Mouse (Mus musculus) hematopoietic stem cell, adult 5-6 weeks (primary cell): Measurements from ENCODE around the gene Plcl1. TPM values are rescaled to one million over a fixed set of nuclear protein-coding genes. Genes with fewer than 3 reads are reported as not detected.

Experiments used
- ATAC-seq, 2 experiments: fragments of 125-278 bp in 1 of 2; replicated peaks in 1 of 2; 2 replicates each; pipeline ENCODE4 v1.8.0; 2016 to 2017; ENCODE audit warnings: inconsistent platforms in 2 of 2, mild to moderate bottlenecking in 2 of 2, moderate number of reproducible peaks in 2 of 2, low read depth in 1 of 2, moderate TSS enrichment in 1 of 2; ENCODE audit not compliant: low FRiP score in 2 of 2, poor library complexity in 2 of 2, severe bottlenecking in 2 of 2, insufficient read depth in 1 of 2, low TSS enrichment in 1 of 2
- total RNA-seq: library from RNA; stranded (forward); fragments of 172-1452, 232-1000 nt; gene quantifications from 2 replicates; pipeline ENCODE4 v1.2.3, GENCODE M21; 2017

Plcl1 gene
- total RNA-seq, 1 experiment from 2014 or later: 2.6 TPM

- ATAC-seq: no peak
These were observed 299.0 kb downstream of the Plcl1 start for GRCm38 (mm10) chr1:55704707-55705106.

- no peak for ATAC-seq
These were observed 299.5 kb downstream of the Plcl1 start for GRCm38 (mm10) chr1:55705173-55705572.

- no peak for ATAC-seq
These were observed 300.0 kb downstream of the Plcl1 start for GRCm38 (mm10) chr1:55705756-55706155.

GRCm38 (mm10) chr1:55706933-55707332 lies 301.2 kb downstream of the Plcl1 start:
- no peak for ATAC-seq

GRCm38 (mm10) chr1:55717283-55717803 lies 311.6 kb downstream of the Plcl1 start:
- no peak for ATAC-seq

- ATAC-seq: no peak
These were observed 319.7 kb downstream of the Plcl1 start for GRCm38 (mm10) chr1:55725428-55725827.

GRCm38 (mm10) chr1:55729332-55729731 lies 323.6 kb downstream of the Plcl1 start:
- no peak for ATAC-seq

GRCm38 (mm10) chr1:55732951-55733350 lies 327.2 kb downstream of the Plcl1 start:
- no peak for ATAC-seq

GRCm38 (mm10) chr1:55736054-55736740 lies 330.5 kb downstream of the Plcl1 start:
- ATAC-seq: peak; percentile 71 to 75

- no peak for ATAC-seq
These were observed 331.1 kb downstream of the Plcl1 start for GRCm38 (mm10) chr1:55736762-55737288.

GRCm38 (mm10) chr1:55738746-55739365 lies 333.1 kb downstream of the Plcl1 start:
- ATAC-seq: no peak

GRCm38 (mm10) chr1:55741885-55742284 lies 336.2 kb downstream of the Plcl1 start:
- ATAC-seq: no peak

- ATAC-seq: no peak
These were observed 342.8 kb downstream of the Plcl1 start for GRCm38 (mm10) chr1:55748516-55748915.

GRCm38 (mm10) chr1:55749770-55750169 lies 344.0 kb downstream of the Plcl1 start:
- ATAC-seq: no peak

- peak in 1 of 2 experiments; percentile 49; a peak in 2 of 4 replicates for ATAC-seq
These were observed 350.0 kb downstream of the Plcl1 start for GRCm38 (mm10) chr1:55755742-55756141.

GRCm38 (mm10) chr1:55762284-55762683 lies 356.6 kb downstream of the Plcl1 start:
- no peak for ATAC-seq

- ATAC-seq: no peak
These were observed 357.4 kb downstream of the Plcl1 start for GRCm38 (mm10) chr1:55763171-55763570.

GRCm38 (mm10) chr1:55766743-55767142 lies 361.0 kb downstream of the Plcl1 start:
- ATAC-seq: no peak
